Mouse (Mus musculus): ENCODE data around the gene Xpot.

DNA sequence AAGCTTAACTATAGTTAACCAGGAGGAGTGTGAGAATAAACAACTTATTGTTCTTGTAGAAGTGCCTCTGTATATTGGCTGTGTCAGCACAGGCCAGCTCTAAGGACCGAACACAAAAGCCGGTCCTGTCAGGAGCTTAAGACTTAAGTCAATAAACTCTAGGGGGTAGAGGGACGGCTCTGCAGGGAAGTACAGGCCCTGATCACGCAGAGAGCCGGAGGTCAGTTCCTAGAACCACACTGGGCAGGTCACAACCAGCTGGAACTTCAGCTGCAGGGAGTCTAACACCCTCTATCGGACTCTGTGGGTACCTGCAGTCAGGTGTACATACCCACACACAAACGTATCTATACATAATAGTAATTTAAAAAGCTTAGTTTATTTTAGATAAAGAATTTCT lies 10.2 kb downstream of the Xpot start:
- no peak for TF ChIP-seq GATA1 (IDR thresholded peaks at IDR 0.05; ENCODE audit: borderline replicate concordance, low read length)
- TF ChIP-seq FLI1 (IDR thresholded peaks at IDR 0.05; ENCODE audit: low read length): no peak
